Mouse (Mus musculus) neutrophil, adult 65 days (primary cell): ENCODE results near the gene Tlr4. TPM values are rescaled to one million over a fixed set of nuclear protein-coding genes. Genes with fewer than 3 reads are reported as not detected.

Experiments
- total RNA-seq: library from RNA; stranded (reverse); gene quantifications from 2 replicates; pipeline ENCODE4 v1.2.4, GENCODE M21; 2023

The Tlr4 gene
- 25.9 and 26.0 TPM in 2 replicates for total RNA-seq

DNA sequence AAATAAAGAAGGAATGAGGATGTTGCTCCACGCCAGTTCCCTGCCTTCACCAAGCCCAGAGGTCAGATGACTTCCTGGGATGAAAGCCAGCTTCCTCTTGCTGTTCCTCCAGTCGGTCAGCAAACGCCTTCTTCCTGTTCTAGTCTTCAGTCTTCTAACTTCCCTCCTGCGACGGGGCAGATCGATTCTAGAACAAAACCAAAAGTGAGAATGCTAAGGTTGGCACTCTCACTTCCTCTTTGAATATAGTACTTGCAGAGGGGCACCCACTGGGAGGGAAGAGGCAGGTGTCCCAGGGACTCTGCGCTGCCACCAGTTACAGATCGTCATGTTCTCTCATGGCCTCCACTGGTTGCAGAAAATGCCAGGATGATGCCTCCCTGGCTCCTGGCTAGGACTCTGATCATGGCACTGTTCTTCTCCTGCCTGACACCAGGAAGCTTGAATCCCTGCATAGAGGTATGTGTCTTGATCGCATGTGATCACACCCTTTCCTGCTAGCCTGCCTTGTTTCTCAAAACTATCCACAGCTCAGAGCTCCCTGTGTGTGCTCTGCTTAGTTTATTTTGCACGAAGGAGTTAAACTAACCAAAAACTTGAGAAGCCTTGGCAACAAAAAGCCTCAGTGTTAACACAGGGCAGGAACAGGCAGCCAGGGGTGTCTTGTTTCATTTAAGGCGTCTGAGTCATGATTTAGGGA lies at the start of gene Tlr4:
Tlr4 (plus strand) TSS at position 122 of the 700 bp plus-strand sequence.

